Mouse (Mus musculus): ENCODE data around the gene Vps41.

DNA sequence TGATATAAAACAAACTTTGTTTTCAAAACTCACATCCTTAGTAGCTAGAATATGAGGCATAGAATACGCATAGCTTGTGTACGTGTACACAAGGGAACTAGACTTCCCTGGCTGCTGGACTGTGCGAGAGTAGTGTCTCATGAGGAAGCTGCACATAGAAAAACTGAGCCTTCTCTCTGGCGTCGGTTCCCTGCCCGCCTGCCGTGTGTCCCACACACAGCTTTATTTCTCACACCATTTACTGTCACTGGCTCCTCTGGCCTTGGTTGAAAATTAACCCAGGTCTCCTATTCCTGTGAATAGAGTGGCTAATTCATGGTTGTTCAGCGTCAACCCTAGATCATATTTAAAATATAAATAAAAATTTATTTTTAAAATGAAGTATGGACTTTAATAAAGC lies 135.6 kb downstream of the Vps41 start:
- TF ChIP-seq CTCF (IDR thresholded peaks at IDR 0.05; ENCODE audit: low read depth, low read length), result no peak
- TF ChIP-seq TAL1 (conservative IDR thresholded peaks at IDR 0.05; ENCODE audit: low read depth, low read length), result no peak
